Mouse (Mus musculus): ENCODE measurements around the gene Tmem121b. TPM values are rescaled to one million over a fixed set of nuclear protein-coding genes. Genes with fewer than 3 reads are reported as not detected.

Tmem121b gene
- total and polyA plus RNA-seq, 3 experiments: not detected

DNA sequence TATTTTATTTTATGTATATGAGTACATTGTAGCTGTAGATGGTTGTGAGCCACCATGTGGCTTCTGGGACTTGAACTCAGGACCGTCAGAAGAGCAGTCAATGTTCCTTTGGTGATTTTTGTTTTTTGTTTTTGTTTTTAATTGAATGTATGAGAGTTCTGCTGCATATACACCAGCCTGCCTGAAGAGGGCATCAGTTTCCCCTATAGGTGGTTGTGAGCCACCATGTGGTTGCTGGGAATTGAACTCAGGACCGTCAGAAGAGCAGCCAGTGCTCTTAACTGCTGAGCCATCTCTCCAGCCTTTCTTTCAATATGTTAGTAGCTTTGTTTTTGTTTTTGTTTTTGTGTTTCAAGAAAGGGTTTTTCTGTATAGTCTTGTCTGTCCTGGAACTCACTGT is 42.7 kb upstream of the Tmem121b start:
- H3K9ac ChIP-seq (ENCODE audit: insufficient read depth, low read depth): no peak overlapping the region
- peaks cover 7 to 20% of the 10 kb centered on the region in 2 experiments; a peak in 3 of 4 replicates for H3K4me1 ChIP-seq (ENCODE audit: control insufficient read depth in 1 of 2, insufficient read depth in 2 of 2)
- TF ChIP-seq JUND (conservative IDR thresholded peaks at IDR 0.05; ENCODE audit: low read depth, low read length): no peak
- no peak for TF ChIP-seq JUN (IDR thresholded peaks at IDR 0.05; ENCODE audit: insufficient read depth, low read depth, low read length)
- TF ChIP-seq HCFC1 (IDR thresholded peaks at IDR 0.05; ENCODE audit: low read depth, low read length): no peak
- TF ChIP-seq CHD2 (IDR thresholded peaks at IDR 0.05; ENCODE audit: low read length): no peak
- peak in 1 of 2 experiments; percentile 46; a peak in 2 of 4 replicates for TF ChIP-seq CTCF (conservative IDR thresholded peaks at IDR 0.05 in 1 of 2, IDR thresholded peaks at IDR 0.05 in 1 of 2; ENCODE audit: low read depth in 2 of 2, low read length in 2 of 2)
- no peaks in the 10 kb centered on the region for H3K79me2 ChIP-seq (replicated peaks; ENCODE audit: control insufficient read depth, extremely low read depth, insufficient read depth, poor library complexity, severe bottlenecking)
- no peaks in the 10 kb centered on the region for H3K27me3 ChIP-seq (replicated peaks)
- H3K27ac ChIP-seq (ENCODE audit: insufficient read depth, low read depth): no peak overlapping the region
- H3K4me2 ChIP-seq (ENCODE audit: insufficient read depth, low read depth, poor library complexity, severe bottlenecking): no peak overlapping the region
- no peak overlapping the region for H3K4me3 ChIP-seq (replicated peaks in 1 of 3; ENCODE audit: low read depth in 2 of 3, low read length in 2 of 3, poor library complexity in 1 of 3)
- H3K36me3 ChIP-seq (replicated peaks in 1 of 2; ENCODE audit: control insufficient read depth in 1 of 2, insufficient read depth in 1 of 2, low read length in 1 of 2): no peaks in the 10 kb centered on the region
- no peaks in the 10 kb centered on the region for H3K9me3 ChIP-seq (replicated peaks; ENCODE audit: low read length)
- dilution Hi-C loops (cut with MboI; ENCODE audit: extremely low pct_ligation_motif_present, extremely low pct_unique_long_range_greater_than_20kb, low sequenced_read_pairs) (no loop called here), in situ Hi-C loops (cut with MboI; ENCODE audit: low pct_ligation_motif_present, low pct_unique_long_range_greater_than_20kb, low sequenced_read_pairs) (loop anchor here (5.0 to 10.0 kb wide), 3 partner anchors 36 to 218 kb away; no protein-coding TSS in a partner anchor)
- DNase-seq (ENCODE audit: extremely low read depth): no peak

DNA sequence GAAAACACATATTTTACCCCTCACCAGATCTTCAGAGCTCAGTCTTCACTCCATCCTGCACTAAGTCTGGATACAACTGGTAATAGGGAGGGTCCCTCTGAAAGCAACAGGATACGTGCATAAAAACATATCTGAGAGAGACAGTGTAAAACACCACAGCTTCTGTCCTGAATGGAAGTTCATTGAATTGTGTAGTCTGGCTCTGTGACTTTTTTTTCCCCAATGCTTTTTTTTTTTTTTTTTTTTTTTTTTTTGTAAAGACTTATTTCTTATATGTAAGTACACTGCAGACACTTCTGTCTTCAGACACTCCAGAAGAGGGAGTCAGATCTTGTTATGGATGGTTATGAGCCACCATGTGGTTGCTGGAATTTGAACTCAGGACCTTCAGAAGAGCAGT is 39.0 kb upstream of the Tmem121b start:
- TF ChIP-seq USF1 (IDR thresholded peaks at IDR 0.05; ENCODE audit: low read depth, low read length): no peak
- peak; percentile 73 for TF ChIP-seq ZNF384 (IDR thresholded peaks at IDR 0.05; ENCODE audit: low read depth, low read length)
- Histone ChIP-seq H3K4me3 (replicated peaks in 1 of 3; ENCODE audit: low read depth in 2 of 3, low read length in 2 of 3, poor library complexity in 1 of 3) (no peak overlapping the region), H3K79me2 (replicated peaks; ENCODE audit: control insufficient read depth, extremely low read depth, insufficient read depth, poor library complexity, severe bottlenecking) (no peaks in the 10 kb centered on the region; the same call in 1 of the 2 replicates), H3K9ac (ENCODE audit: insufficient read depth, low read depth) (peak overlapping the region; percentile 78; the same call in 1 of the 2 replicates), H3K4me2 (ENCODE audit: insufficient read depth, low read depth, poor library complexity, severe bottlenecking) (peak overlapping the region; percentile 68; the same call in 1 of the 2 replicates), H3K27me3 (replicated peaks) (no peaks in the 10 kb centered on the region), H3K36me3 (replicated peaks in 1 of 2; ENCODE audit: control insufficient read depth in 1 of 2, insufficient read depth in 1 of 2, low read length in 1 of 2) (peaks cover 2 to 7% of the 10 kb centered on the region in 2 experiments), H3K4me1 (ENCODE audit: control insufficient read depth in 1 of 2, insufficient read depth in 2 of 2) (peaks cover 7 to 29% of the 10 kb centered on the region in 2 experiments), H3K27ac (ENCODE audit: insufficient read depth, low read depth) (no peak overlapping the region), H3K9me3 (replicated peaks; ENCODE audit: low read length) (no peaks in the 10 kb centered on the region)
- dilution Hi-C loops (cut with MboI; ENCODE audit: extremely low pct_ligation_motif_present, extremely low pct_unique_long_range_greater_than_20kb, low sequenced_read_pairs): no loop called here
- no peak for DNase-seq (ENCODE audit: extremely low read depth)
- in situ Hi-C loops (cut with MboI; ENCODE audit: low pct_ligation_motif_present, low pct_unique_long_range_greater_than_20kb, low sequenced_read_pairs): loop anchor here (10.0 kb wide), 2 partner anchors 142 to 222 kb away; no protein-coding TSS in a partner anchor

GRCm38 (mm10) chr6:120531020-120531965 is 37.7 kb upstream of the Tmem121b start, which contains the start of gene Hdhd5:
Gene Hdhd5, minus strand, starts transcription at chr6:120531319.
- Histone ChIP-seq H3K4me3 (replicated peaks in 1 of 3; ENCODE audit: low read depth in 2 of 3, low read length in 2 of 3, poor library complexity in 1 of 3) (peak within 1 kb of the TSS; percentile 88 to 98 (median 97)), H3K27me3 (replicated peaks) (no peaks in the 10 kb centered on the region), H3K4me2 (ENCODE audit: insufficient read depth, low read depth, poor library complexity, severe bottlenecking) (peak within 1 kb of the TSS; percentile 77), H3K9me3 (replicated peaks; ENCODE audit: low read length) (no peaks in the 10 kb centered on the region), H3K4me1 (ENCODE audit: control insufficient read depth in 1 of 2, insufficient read depth in 2 of 2) (peaks cover 7 to 29% of the 10 kb centered on the region in 2 experiments), H3K36me3 (replicated peaks in 1 of 2; ENCODE audit: control insufficient read depth in 1 of 2, insufficient read depth in 1 of 2, low read length in 1 of 2) (peaks cover 2 to 12% of the 10 kb centered on the region in 2 experiments), H3K79me2 (replicated peaks; ENCODE audit: control insufficient read depth, extremely low read depth, insufficient read depth, poor library complexity, severe bottlenecking) (no peaks in the 10 kb centered on the region; the same call in 1 of the 2 replicates), H3K9ac (ENCODE audit: insufficient read depth, low read depth) (peak within 1 kb of the TSS; percentile 78), H3K27ac (ENCODE audit: insufficient read depth, low read depth) (no peak within 1 kb of the TSS)
- dilution Hi-C loops (cut with MboI; ENCODE audit: extremely low pct_ligation_motif_present, extremely low pct_unique_long_range_greater_than_20kb, low sequenced_read_pairs) (no loop called here), in situ Hi-C loops (cut with MboI; ENCODE audit: low pct_ligation_motif_present, low pct_unique_long_range_greater_than_20kb, low sequenced_read_pairs) (loop anchor here (10.0 kb wide), 2 partner anchors 144 to 224 kb away; no protein-coding TSS in a partner anchor)
- DNase-seq (ENCODE audit: extremely low read depth): peak; percentile 86
- TF ChIP-seq USF1 (IDR thresholded peaks at IDR 0.05; ENCODE audit: low read depth, low read length) (no peak), BHLHE40 (IDR thresholded peaks at IDR 0.05; ENCODE audit: low read depth, low read length) (0 out of 2 replicates have a peak, but pooled peaks have one; percentile 29), PAX5 (IDR thresholded peaks at IDR 0.05; ENCODE audit: low read length) (no peak), HCFC1 (IDR thresholded peaks at IDR 0.05; ENCODE audit: low read depth, low read length) (peak; percentile 94), POLR2AphosphoS2 (IDR thresholded peaks at IDR 0.05; ENCODE audit: low read depth, low read length) (peak; percentile 30; the same call in 1 of the 2 replicates), TCF12 (IDR thresholded peaks at IDR 0.05; ENCODE audit: low read depth, low read length) (peak; percentile 76; the same call in 1 of the 2 replicates), MXI1 (IDR thresholded peaks at IDR 0.05; ENCODE audit: low read depth, low read length) (peak; percentile 70), RAD21 (IDR thresholded peaks at IDR 0.05; ENCODE audit: low read depth, low read length) (no peak; the same call in 1 of the 2 replicates), JUN (IDR thresholded peaks at IDR 0.05; ENCODE audit: insufficient read depth, low read depth, low read length) (no peak), UBTF (IDR thresholded peaks at IDR 0.05; ENCODE audit: low read depth, low read length) (peak; percentile 64; the same call in 1 of the 2 replicates), SIN3A (IDR thresholded peaks at IDR 0.05; ENCODE audit: low read length) (peak; percentile 25; the same call in 1 of the 2 replicates), NRF1 (IDR thresholded peaks at IDR 0.05; ENCODE audit: low read depth, low read length) (peak; percentile 92), RCOR1 (conservative IDR thresholded peaks at IDR 0.05; ENCODE audit: low read depth, low read length) (no peak), POLR2A (IDR thresholded peaks at IDR 0.05; ENCODE audit: low read depth, low read length) (peak; percentile 94), MYC (IDR thresholded peaks at IDR 0.05; ENCODE audit: low read depth, low read length) (0 out of 2 replicates have a peak, but pooled peaks have one; percentile 15), IRF4 (IDR thresholded peaks at IDR 0.05; ENCODE audit: low read depth, low read length) (0 out of 2 replicates have a peak, but pooled peaks have one; percentile 8), SMC3 (IDR thresholded peaks at IDR 0.05; ENCODE audit: low read depth, low read length) (no peak), E2F4 (IDR thresholded peaks at IDR 0.05; ENCODE audit: insufficient replicate concordance, low read depth, low read length) (no peak)
